Mouse (Mus musculus): ENCODE data around the gene Slc9c1. TPM values are rescaled to one million over a fixed set of nuclear protein-coding genes. Genes with fewer than 3 reads are reported as not detected.

Slc9c1 gene
- polyA plus RNA-seq, 1 experiment from 2014 or later, result not detected

DNA sequence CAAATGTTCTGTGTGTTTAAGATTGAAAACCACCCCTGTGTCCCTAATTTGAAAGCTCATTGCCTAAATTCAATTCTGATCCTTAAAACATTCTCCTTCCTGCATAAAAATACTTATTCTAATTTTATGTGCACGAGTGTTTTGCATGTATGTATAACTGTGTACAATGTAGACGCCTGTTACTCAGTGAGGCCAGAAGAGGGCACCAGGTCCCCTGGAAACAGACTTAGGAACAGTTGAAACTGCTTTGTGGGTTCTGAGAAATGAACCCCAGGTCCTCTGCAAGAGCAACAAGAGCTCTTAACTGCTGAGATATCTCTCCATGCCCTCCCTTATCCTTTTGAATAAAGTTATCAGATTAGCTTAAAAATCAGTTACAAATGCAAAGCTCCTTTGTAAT lies 47.4 kb downstream of the Slc9c1 start:
- no peak for ATAC-seq (ENCODE audit: low FRiP score, low read depth)
- H3K27me3 ChIP-seq, result no peaks in the 10 kb centered on the region
- WGBS, result 29% methylated on average over 2 of the region's 2 CpGs
- H3K9me3 ChIP-seq, result no peaks in the 10 kb centered on the region
- no peak overlapping the region for H3K4me2 ChIP-seq (replicated peaks)
- H3K36me3 ChIP-seq, result no peaks in the 10 kb centered on the region
- H3K4me1 ChIP-seq, result no peaks in the 10 kb centered on the region
- H3K9ac ChIP-seq (replicated peaks), result no peak overlapping the region
- H3K27ac ChIP-seq (replicated peaks), result no peak overlapping the region
- no peak overlapping the region for H3K4me3 ChIP-seq

DNA sequence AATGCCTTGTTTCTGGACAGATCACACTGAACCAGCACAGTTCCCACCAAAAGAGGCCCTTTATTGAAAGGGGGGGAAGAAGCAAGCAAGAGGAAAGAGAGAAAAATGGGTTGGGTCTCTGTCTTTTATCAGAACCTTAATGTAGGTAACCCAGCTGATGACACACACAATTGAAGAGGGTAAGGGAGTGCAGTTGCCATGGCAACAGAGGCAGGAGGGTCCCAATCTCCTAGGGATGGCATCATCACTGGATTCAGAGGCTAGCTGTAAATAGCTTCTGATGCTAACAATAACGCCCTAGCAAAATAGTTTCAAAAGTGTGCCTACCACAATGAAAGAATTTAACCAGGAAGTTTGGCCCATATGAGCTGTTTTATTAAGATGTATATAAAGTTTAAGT lies 58.5 kb downstream of the Slc9c1 start:
- no peaks in the 10 kb centered on the region for H3K9me3 ChIP-seq
- H3K9ac ChIP-seq (replicated peaks), result no peak overlapping the region
- no peaks in the 10 kb centered on the region for H3K4me1 ChIP-seq
- H3K4me2 ChIP-seq (replicated peaks), result no peak overlapping the region
- H3K27ac ChIP-seq (replicated peaks), result no peak overlapping the region
- no peak for ATAC-seq (ENCODE audit: low FRiP score, low read depth)
- H3K36me3 ChIP-seq, result no peaks in the 10 kb centered on the region
- H3K4me3 ChIP-seq, result no peak overlapping the region
- 38% methylated on average over 1 of the region's 1 CpGs for WGBS
- H3K27me3 ChIP-seq, result no peaks in the 10 kb centered on the region

DNA sequence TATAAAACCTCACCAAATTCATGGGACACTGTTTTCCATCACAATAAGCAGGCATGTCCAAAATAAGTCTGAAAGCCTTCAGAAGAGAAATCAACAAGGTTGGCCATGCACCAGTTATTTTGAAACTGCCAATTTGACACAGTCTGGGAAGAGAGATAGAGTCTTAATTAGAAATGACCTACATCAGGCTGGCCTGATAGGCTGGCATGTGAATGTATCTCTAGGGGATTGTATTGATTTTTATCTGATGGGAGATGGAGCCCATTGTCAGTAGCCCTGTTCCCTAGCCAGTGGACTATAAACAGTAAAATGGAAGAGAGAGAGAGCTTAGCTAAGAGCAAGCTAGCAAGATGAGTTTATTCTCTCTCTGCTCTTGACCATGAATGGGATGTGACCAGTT lies 60.4 kb downstream of the Slc9c1 start:
- Histone ChIP-seq H3K27me3 (no peaks in the 10 kb centered on the region), H3K9me3 (no peaks in the 10 kb centered on the region), H3K9ac (replicated peaks) (no peak overlapping the region), H3K27ac (replicated peaks) (no peak overlapping the region), H3K36me3 (no peaks in the 10 kb centered on the region), H3K4me3 (no peak overlapping the region), H3K4me2 (replicated peaks) (no peak overlapping the region), H3K4me1 (no peaks in the 10 kb centered on the region)
- no peak for ATAC-seq (ENCODE audit: low FRiP score, low read depth)

DNA sequence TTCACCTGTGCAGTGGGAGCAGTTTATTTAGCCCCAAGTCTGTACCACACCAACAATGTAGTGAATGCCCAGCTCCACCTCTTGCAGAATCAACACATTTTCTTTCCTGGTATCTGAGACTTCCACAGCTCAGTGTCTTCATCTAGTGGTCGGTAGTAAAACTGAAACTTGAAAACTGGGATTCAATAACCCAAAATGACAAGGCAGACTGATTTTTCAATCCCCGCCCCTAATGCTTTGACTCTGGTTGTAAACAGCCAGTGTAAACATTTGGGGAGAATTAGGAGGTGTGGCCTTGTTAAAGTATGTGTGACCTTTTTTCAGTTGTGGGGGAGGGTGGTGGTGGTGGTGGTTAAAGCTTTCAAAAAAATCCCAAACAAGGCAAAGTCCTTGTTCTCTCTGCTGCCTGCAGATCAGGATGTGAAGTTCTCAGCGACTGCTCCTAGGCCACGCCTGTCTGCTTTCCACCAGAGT lies 73.4 kb downstream of the Slc9c1 start:
- Histone ChIP-seq H3K36me3 (no peaks in the 10 kb centered on the region), H3K27ac (replicated peaks) (no peak overlapping the region), H3K4me2 (replicated peaks) (no peak overlapping the region), H3K27me3 (peaks cover 3% of the 10 kb centered on the region; the same call in 1 of the 2 replicates), H3K9ac (replicated peaks) (no peak overlapping the region), H3K4me1 (no peaks in the 10 kb centered on the region), H3K9me3 (no peaks in the 10 kb centered on the region), H3K4me3 (no peak overlapping the region)
- ATAC-seq (ENCODE audit: low FRiP score, low read depth), result no peak
- 63% methylated on average over 4 of the region's 4 CpGs for WGBS

DNA sequence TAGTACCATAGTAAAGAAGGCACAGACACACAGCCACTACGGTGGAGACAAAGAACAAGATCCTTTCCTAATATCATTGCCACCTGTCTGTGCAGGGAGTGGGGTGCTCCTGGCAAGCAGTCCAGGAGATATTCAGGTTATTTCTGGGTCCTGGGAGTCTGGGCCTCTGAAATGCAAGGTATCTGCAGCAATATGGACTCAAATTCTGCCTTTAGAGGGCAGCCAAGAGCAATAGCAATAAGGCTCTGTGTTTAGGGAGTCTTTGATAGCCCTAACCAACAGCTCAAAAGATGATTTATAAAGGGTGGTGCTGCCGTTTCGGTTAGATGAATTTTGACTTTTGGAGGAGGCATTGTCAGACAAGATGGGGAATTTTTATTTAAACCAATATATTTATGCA lies 74.2 kb downstream of the Slc9c1 start:
- Histone ChIP-seq H3K4me3 (no peak overlapping the region), H3K9ac (replicated peaks) (no peak overlapping the region), H3K4me2 (replicated peaks) (no peak overlapping the region), H3K4me1 (no peaks in the 10 kb centered on the region), H3K36me3 (no peaks in the 10 kb centered on the region), H3K27ac (replicated peaks) (no peak overlapping the region), H3K9me3 (no peaks in the 10 kb centered on the region), H3K27me3 (peaks cover 3% of the 10 kb centered on the region; the same call in 1 of the 2 replicates)
- 84% methylated on average over 3 of the region's 3 CpGs for WGBS
- no peak for ATAC-seq (ENCODE audit: low FRiP score, low read depth)

DNA sequence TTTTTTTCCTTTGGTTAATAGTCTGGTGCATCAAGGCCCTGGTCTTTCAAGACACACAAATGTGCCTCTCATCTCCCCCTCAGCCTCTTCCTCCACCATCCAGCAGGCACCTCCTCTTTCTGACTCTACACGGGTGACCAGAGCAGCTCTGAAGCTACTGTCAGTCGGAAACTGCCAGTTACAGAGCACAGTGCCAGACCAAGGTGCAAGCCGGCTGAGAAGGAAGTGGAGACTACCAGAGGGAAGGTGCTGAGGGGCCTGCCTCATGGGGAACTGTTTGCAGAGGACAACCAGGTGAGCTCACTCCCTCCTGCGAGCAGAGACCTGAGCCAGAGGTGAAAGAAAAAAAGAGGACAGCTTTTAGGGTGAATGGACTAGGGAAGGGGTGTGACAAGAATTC lies 75.2 kb downstream of the Slc9c1 start, which contains the start of gene Gcsam:
Gene Gcsam, plus strand, starts transcription at position 114 of the 400 bp plus-strand sequence.
- no peak for ATAC-seq (ENCODE audit: low FRiP score, low read depth)
- 76% methylated on average over 4 of the region's 4 CpGs for WGBS
- H3K4me2 ChIP-seq (replicated peaks), result no peak within 1 kb of the TSS
- H3K9ac ChIP-seq (replicated peaks), result no peak within 1 kb of the TSS
- no peaks in the 10 kb centered on the region for H3K9me3 ChIP-seq
- no peaks in the 10 kb centered on the region for H3K4me1 ChIP-seq
- H3K27me3 ChIP-seq, result peaks cover 3% of the 10 kb centered on the region; the same call in 1 of the 2 replicates
- H3K27ac ChIP-seq (replicated peaks), result no peak within 1 kb of the TSS
- H3K36me3 ChIP-seq, result no peaks in the 10 kb centered on the region
- H3K4me3 ChIP-seq, result no peak within 1 kb of the TSS

DNA sequence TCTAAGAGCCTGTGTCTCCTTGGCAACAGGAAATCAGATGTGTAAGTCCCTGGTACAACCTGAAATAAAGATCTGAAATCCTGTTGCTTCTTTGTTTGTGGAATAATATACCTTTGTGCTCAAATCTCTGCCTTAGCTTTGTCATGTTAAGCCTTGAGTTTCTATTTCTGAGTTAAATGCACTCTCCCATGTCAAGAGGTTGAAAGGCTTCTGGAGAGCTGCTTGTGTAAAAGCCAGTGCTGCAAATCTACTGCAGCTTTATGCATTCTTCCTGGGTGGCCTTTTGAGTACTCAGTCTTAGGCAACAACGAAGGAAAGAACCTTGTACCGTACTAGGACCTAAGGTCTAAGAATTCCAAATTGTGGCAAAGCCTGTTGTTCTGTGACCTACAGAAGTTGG lies 78.1 kb downstream of the Slc9c1 start:
- Histone ChIP-seq H3K4me1 (no peaks in the 10 kb centered on the region), H3K27ac (replicated peaks) (no peak overlapping the region), H3K9me3 (no peaks in the 10 kb centered on the region), H3K4me3 (no peak overlapping the region), H3K27me3 (peaks cover 3% of the 10 kb centered on the region; the same call in 1 of the 2 replicates), H3K9ac (replicated peaks) (no peak overlapping the region), H3K36me3 (no peaks in the 10 kb centered on the region), H3K4me2 (replicated peaks) (no peak overlapping the region)
- no peak for ATAC-seq (ENCODE audit: low FRiP score, low read depth)
- 64% methylated on average over 2 of the region's 2 CpGs for WGBS

DNA sequence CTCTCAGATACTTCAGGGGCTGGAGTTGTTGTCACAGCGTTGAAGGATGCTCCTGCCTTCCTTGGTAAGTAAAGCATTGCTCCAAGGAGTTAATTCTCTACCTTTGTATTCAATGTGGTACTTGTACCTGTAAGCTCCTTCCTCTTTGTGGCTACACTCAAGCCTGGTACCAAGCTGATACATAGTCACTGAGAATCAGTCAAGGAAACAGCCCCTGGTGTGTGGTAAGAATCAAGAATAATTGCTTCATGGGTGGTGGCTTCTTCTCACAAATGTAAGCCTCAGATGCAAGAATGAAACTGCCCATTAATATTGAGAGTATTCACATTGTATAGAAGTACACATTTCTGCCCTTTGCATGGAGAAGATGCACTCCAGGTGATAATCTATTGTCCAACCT lies 80.8 kb downstream of the Slc9c1 start:
- no peaks in the 10 kb centered on the region for H3K36me3 ChIP-seq
- H3K4me3 ChIP-seq, result no peak overlapping the region
- no peak overlapping the region for H3K4me2 ChIP-seq (replicated peaks)
- 91% methylated on average over 1 of the region's 1 CpGs for WGBS
- no peak overlapping the region for H3K9ac ChIP-seq (replicated peaks)
- H3K27ac ChIP-seq (replicated peaks), result no peak overlapping the region
- no peaks in the 10 kb centered on the region for H3K9me3 ChIP-seq
- ATAC-seq (ENCODE audit: low FRiP score, low read depth), result no peak
- peaks cover 3% of the 10 kb centered on the region; the same call in 1 of the 2 replicates for H3K27me3 ChIP-seq
- H3K4me1 ChIP-seq, result no peaks in the 10 kb centered on the region

DNA sequence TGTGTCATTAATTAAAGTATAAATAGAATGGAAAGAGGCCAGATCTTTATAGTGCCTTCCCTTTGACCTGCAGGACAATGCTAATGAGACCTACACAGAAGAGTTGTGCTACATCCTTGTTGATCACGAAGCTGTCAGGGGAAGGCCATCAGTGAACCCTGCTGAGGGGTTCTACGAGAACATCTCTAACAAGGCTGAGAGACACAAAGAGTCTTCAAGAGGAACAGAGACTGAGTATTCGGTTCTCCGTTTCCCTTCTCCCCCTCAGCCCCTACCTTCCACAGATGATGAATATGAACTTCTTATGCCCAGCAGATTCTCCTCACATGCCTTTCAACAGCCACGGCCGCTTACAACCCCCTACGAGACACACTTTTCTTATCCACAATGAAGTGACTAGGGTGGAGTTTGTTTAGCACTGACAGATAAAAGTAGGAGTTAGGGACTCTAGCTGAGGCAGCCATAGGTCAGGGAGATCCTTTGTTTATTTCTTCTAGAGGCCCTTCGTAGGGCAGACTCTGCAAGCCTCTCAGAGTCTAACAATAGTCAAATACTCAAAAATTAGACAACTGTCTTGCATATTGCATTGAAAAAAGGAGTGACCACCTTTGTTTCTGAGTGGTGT lies 84.8 kb downstream of the Slc9c1 start:
- H3K4me2 ChIP-seq (replicated peaks), result no peak overlapping the region
- no peak for ATAC-seq (ENCODE audit: low FRiP score, low read depth)
- no peak overlapping the region for H3K9ac ChIP-seq (replicated peaks)
- no peaks in the 10 kb centered on the region for H3K9me3 ChIP-seq
- H3K27ac ChIP-seq (replicated peaks), result no peak overlapping the region
- no peaks in the 10 kb centered on the region for H3K27me3 ChIP-seq
- no peaks in the 10 kb centered on the region for H3K4me1 ChIP-seq
- H3K36me3 ChIP-seq, result no peaks in the 10 kb centered on the region
- no peak overlapping the region for H3K4me3 ChIP-seq
- WGBS, result 75% methylated on average over 8 of the region's 8 CpGs

DNA sequence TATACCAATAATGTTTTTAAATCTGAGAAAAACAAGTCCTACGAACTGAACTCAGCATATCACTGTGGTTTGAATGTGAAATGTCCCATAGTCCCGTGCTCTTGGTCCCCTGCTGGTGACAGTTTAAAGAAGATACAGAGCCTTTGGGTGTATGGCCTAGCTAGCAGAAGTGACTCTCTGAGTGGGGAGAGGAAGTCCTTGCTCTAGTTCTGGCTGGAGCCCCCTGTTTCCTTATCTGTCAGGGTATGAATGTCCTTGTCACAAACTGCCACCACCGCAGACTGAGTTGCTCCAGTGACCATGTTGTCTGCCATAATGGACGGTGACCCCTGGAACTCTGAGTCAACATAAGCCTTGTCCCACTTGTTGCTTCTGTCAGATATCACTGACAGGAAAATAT lies 88.1 kb downstream of the Slc9c1 start:
- Histone ChIP-seq H3K4me3 (no peak overlapping the region), H3K4me1 (no peaks in the 10 kb centered on the region), H3K4me2 (replicated peaks) (no peak overlapping the region), H3K27ac (replicated peaks) (no peak overlapping the region), H3K9ac (replicated peaks) (no peak overlapping the region), H3K9me3 (no peaks in the 10 kb centered on the region), H3K36me3 (no peaks in the 10 kb centered on the region), H3K27me3 (no peaks in the 10 kb centered on the region)
- WGBS, result 94% methylated on average over 4 of the region's 4 CpGs
- ATAC-seq (ENCODE audit: low FRiP score, low read depth), result no peak

DNA sequence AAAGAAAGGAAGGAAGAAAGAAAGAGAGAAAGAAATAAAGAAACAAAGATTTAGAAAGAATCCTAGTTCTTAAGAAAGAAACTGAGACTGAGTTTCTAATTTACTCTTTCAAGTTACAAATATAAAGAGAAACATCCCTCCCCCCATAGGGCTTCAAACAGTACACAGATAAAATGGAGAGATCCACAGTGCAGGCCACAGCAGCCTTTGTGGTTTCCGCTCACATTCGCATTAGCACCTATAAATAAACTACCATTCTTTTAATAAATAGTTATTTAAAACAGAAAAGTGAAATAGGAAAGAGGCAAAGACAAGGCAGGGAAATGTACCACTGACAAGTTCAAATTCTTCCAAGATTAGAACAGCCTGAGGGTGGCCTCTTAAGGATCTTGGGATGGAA lies 89.7 kb downstream of the Slc9c1 start:
- Histone ChIP-seq H3K9me3 (no peaks in the 10 kb centered on the region), H3K36me3 (no peaks in the 10 kb centered on the region), H3K4me3 (no peak overlapping the region), H3K4me1 (no peaks in the 10 kb centered on the region), H3K4me2 (replicated peaks) (no peak overlapping the region), H3K27me3 (no peaks in the 10 kb centered on the region), H3K27ac (replicated peaks) (no peak overlapping the region), H3K9ac (replicated peaks) (no peak overlapping the region)
- WGBS, result 87% methylated on average over 2 of the region's 2 CpGs
- ATAC-seq (ENCODE audit: low FRiP score, low read depth), result no peak

DNA sequence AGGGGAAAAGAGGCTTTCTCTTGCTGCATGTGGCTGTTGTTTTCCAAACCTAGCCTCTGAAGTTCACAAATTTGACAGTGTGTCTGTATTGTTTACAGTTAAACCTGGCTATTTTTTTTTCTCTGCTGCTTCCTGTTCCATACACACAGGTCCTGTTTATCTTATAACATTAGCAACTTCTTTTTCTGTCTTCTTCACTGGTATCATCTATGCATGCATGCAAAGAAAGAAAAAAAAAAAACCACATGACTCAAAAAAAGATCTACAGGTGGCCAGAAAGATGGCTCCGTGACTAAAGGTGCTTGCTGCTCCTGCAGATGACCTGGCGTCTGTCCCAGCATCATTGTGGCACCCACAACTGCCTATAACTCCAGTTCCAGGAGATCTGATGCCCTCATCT lies 90.2 kb downstream of the Slc9c1 start:
- Histone ChIP-seq H3K36me3 (no peaks in the 10 kb centered on the region), H3K4me3 (no peak overlapping the region), H3K9me3 (no peaks in the 10 kb centered on the region), H3K4me1 (no peaks in the 10 kb centered on the region), H3K27me3 (no peaks in the 10 kb centered on the region), H3K27ac (replicated peaks) (no peak overlapping the region), H3K9ac (replicated peaks) (no peak overlapping the region), H3K4me2 (replicated peaks) (no peak overlapping the region)
- ATAC-seq (ENCODE audit: low FRiP score, low read depth), result no peak
- WGBS, result 84% methylated on average over 2 of the region's 2 CpGs

DNA sequence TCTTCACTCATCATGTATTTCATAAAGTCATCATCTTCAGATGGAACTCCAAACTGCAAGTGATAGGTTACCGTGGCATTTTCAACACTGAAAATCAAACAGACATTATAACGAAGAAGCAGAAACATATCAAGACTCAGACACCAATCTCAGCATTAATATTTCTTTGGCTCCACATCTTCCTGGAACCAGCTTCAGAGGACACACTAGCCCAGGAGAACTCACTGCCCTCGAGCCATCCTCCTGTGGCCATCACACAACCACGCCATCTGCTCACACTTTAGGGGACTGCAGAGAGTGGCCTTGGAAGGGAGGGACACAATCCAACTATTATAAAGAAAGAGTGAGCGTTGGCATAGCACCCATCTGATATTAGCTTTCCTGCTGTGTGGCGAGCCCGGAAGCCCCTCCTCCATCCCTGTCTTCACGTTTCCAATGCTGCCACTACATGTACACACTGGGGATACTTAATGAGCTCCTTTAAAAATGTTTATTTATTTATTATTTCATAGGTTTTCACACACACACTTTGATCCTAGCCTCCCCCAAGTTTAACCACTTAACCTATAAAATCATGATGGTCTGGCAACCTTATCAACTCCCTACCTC lies 94.5 kb downstream of the Slc9c1 start:
- Histone ChIP-seq H3K4me1 (no peaks in the 10 kb centered on the region), H3K4me3 (no peak overlapping the region), H3K4me2 (replicated peaks) (no peak overlapping the region), H3K36me3 (no peaks in the 10 kb centered on the region), H3K27ac (replicated peaks) (no peak overlapping the region), H3K9ac (replicated peaks) (no peak overlapping the region), H3K27me3 (no peaks in the 10 kb centered on the region), H3K9me3 (no peaks in the 10 kb centered on the region)
- ATAC-seq (ENCODE audit: low FRiP score, low read depth), result no peak
- 83% methylated on average over 8 of the region's 8 CpGs for WGBS
